Mouse (Mus musculus) heart, postnatal 0 days (tissue): ENCODE measurements around the gene AC109138.7. TPM values are rescaled to one million over a fixed set of nuclear protein-coding genes. Genes with fewer than 3 reads are reported as not detected.

Experiments used
- ATAC-seq: fragments of 200-750 bp; cut with Nextera tagmentation; 2 replicates; pipeline ENCODE4 v1.8.0; 2017; ENCODE audit warnings: low read depth, moderate number of reproducible peaks, moderate library complexity; ENCODE audit not compliant: insufficient read depth
- DNase-seq: peaks from one replicate; pipeline ENCODE4 v3.0.0-alpha.2; 2016; ENCODE audit warnings: low spot score
- H3K27ac ChIP-seq: fragments of 300-500 bp; sonication (generic); 2 replicates; pipeline ENCODE4 v1.5.1; 2014; ENCODE audit warnings: low read depth, mild to moderate bottlenecking
- H3K27me3 ChIP-seq: fragments of 300-500 bp; sonication (generic); 2 replicates; pipeline ENCODE4 v1.6.1; 2014; ENCODE audit warnings: low read length, mixed read lengths; ENCODE audit not compliant: control insufficient read depth, insufficient read depth
- H3K36me3 ChIP-seq: fragments of 300-500 bp; sonication (generic); replicated peaks from 2 replicates; pipeline ENCODE4 v1.6.1; 2014; ENCODE audit warnings: low read length, mixed read lengths; ENCODE audit not compliant: control insufficient read depth, insufficient read depth
- H3K4me1 ChIP-seq: fragments of 300-500 bp; sonication (generic); 2 replicates; pipeline ENCODE4 v1.6.1; 2014; ENCODE audit warnings: antibody characterized with exemption; ENCODE audit not compliant: control insufficient read depth, insufficient read depth
- H3K4me2 ChIP-seq: fragments of 300-500 bp; sonication (generic); 2 replicates; pipeline ENCODE4 v1.6.1; 2014; ENCODE audit warnings: low read depth, mild to moderate bottlenecking, low read length, moderate library complexity
- H3K4me3 ChIP-seq: fragments of 300-500 bp; sonication (generic); 2 replicates; pipeline ENCODE4 v1.5.1; 2014; ENCODE audit warnings: low read depth, low read length
- H3K9ac ChIP-seq: fragments of 300-500 bp; sonication (generic); replicated peaks from 2 replicates; pipeline ENCODE4 v1.6.1; 2014; ENCODE audit warnings: low read depth, low read length, mixed read lengths
- H3K9me3 ChIP-seq: fragments of 300-500 bp; sonication (generic); replicated peaks from 2 replicates; pipeline ENCODE4 v1.6.1; 2016; ENCODE audit warnings: low read length; ENCODE audit not compliant: control insufficient read depth
- CTCF ChIP-seq: IDR thresholded peaks from 2 replicates; pipeline ENCODE4 v1.5.1; 2016; ENCODE audit warnings: antibody characterized with exemption, control low read depth, low read depth
- EP300 ChIP-seq: IDR thresholded peaks from 2 replicates; pipeline ENCODE4 v1.6.1; 2016; ENCODE audit warnings: antibody characterized with exemption, low read depth
- WGBS: fragments of 180-500 bp; shearing (Covaris S2); extraction: QIAGEN DNeasy Blood & Tissue Kit; methylation state at CpG from one replicate; pipeline ENCODE4 v1.1.7; 2014; 5-methylcytosine and 5-hydroxymethylcytosine counted together
- polyA plus RNA-seq: library from polyadenylated mRNA; unstranded; fragments of >200 nt; fragmentation: Nextera tagmentation; extraction: Ambion mirVana; gene quantifications from 2 replicates; pipeline ENCODE4 v1.2.1, GENCODE M21; 2015
- total RNA-seq: library from RNA; depleted of rRNA; stranded (reverse); fragments of >200 nt; gene quantifications from 2 replicates; pipeline ENCODE4 v1.2.3, GENCODE M21; 2014; ENCODE audit warnings: low replicate concordance

Gene AC109138.7
- total and polyA plus RNA-seq, 2 experiments from 2014 or later = not detected

DNA sequence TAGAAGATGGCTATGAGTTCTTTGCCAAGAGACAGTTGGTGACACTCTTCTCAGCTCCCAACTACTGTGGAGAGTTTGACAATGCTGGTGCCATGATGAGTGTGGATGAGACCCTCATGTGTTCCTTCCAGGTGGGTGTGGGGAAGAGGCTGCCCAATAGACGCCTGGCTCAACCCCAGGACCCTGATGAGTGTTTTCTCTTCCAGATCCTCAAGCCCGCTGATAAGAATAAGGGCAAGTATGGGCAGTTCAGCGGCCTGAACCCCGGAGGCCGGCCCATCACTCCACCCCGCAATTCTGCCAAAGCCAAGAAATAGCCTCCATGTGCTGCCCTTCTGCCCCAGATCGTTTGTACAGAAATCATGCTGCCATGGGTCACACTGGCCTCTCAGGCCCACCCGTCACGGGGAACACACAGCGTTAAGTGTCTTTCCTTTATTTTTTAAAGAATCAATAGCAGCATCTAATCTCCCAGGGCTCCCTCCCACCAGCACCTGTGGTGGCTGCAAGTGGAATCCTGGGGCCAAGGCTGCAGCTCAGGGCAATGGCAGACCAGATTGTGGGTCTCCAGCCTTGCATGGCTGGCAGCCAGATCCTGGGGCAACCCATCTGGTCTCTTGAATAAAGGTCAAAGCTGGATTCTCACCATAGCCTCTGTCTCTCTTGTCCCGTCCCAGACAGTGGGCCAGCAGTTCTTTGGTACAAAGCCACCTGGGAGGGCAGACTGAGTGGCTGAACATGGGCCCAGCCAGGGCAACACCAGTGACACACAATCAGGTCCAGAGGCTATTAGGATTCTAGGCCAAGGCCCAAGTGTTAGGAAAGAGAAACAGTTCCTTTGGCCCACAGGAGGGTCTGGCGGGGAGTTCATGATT, 19.1 kb upstream of the AC109138.7 start:
- Histone ChIP-seq H3K4me3 (no peak overlapping the region), H3K27me3 (no peaks in the 10 kb centered on the region), H3K9me3 (no peaks in the 10 kb centered on the region), H3K4me2 (no peak overlapping the region), H3K4me1 (peaks cover 15% of the 10 kb centered on the region), H3K36me3 (peaks cover 62% of the 10 kb centered on the region), H3K9ac (no peak overlapping the region), H3K27ac (no peak overlapping the region)
- no peak for TF ChIP-seq CTCF
- TF ChIP-seq EP300 = no peak
- 73% methylated on average over 12 of the region's 12 CpGs for WGBS
- no peak for DNase-seq
- ATAC-seq = no peak

DNA sequence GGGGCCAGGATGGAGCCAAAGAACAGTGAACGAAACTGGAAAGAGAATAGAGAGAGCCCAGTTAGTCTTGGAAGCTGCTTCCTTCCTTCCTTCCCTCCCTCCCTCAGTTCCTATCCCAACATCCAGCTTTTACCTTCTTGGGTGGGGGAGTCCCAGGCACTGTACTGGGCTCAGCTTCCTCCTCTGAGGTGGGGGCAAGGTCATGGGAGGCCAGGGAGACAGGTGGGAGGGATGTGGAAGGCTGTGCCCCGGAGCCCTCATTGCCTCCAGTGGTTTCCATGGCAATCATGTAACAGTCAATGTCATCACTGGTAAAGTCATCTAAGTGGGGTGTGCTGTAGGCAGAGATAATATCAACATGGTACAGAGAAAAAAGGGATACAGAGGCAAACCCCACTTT, 18.1 kb upstream of the AC109138.7 start:
- DNase-seq = no peak
- Histone ChIP-seq H3K4me3 (no peak overlapping the region), H3K27me3 (no peaks in the 10 kb centered on the region), H3K9me3 (no peaks in the 10 kb centered on the region), H3K9ac (no peak overlapping the region), H3K4me1 (peaks cover 23% of the 10 kb centered on the region), H3K36me3 (peaks cover 65% of the 10 kb centered on the region), H3K4me2 (no peak overlapping the region), H3K27ac (no peak overlapping the region)
- no peak for ATAC-seq
- 46% methylated on average over 2 of the region's 2 CpGs for WGBS
- TF ChIP-seq CTCF (no peak), EP300 (no peak)

DNA sequence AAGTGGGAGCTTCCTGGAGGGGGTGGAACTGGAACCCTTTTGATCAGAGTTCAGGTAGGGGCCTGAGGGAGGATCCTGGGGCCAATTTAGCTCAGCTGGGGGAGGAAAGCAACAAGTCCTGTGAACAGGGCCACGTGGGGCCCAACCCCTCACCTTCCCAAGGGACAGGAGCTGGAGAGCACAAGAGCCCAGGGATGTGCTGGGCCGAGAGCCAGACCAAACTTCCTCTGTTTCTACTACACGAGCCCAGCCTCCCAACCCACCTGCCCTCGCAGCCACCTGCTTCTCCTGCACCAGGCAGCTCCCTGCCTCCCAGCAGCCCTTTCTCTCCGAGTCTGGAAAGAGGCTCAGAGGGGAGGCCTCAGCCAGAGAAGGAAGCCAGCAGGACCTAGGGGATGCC, 17.6 kb upstream of the AC109138.7 start:
- ATAC-seq (no peak), DNase-seq (no peak)
- TF ChIP-seq CTCF (no peak), EP300 (no peak)
- no peak overlapping the region for H3K4me3 ChIP-seq
- H3K9me3 ChIP-seq = no peaks in the 10 kb centered on the region
- no peak overlapping the region for H3K9ac ChIP-seq
- peaks cover 20% of the 10 kb centered on the region for H3K4me1 ChIP-seq
- no peaks in the 10 kb centered on the region for H3K27me3 ChIP-seq
- H3K27ac ChIP-seq = no peak overlapping the region
- H3K36me3 ChIP-seq = peaks cover 65% of the 10 kb centered on the region
- no peak overlapping the region for H3K4me2 ChIP-seq
- WGBS = 29% methylated on average over 5 of the region's 5 CpGs

DNA sequence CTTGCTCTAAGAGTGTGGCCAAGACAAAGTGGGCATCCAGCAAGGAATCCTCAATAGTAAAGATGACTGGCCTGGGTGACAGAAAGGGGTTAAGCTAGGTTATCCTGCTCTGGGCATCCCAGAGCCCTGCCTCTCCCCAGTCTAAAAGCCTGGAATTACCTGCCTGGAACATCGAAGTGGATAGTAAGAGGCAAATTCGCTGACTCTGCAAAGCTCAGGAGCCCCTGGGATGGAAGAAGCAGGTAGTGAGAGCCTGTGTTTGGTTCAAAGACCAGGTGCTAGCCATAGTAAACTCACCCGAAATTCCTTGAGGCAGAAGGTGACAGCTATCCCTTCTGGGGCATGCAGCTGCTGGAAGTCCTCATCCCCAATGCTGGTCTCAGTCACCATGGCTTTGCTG, 17.0 kb upstream of the AC109138.7 start:
- Histone ChIP-seq H3K27me3 (no peaks in the 10 kb centered on the region), H3K9ac (no peak overlapping the region), H3K4me2 (no peak overlapping the region), H3K36me3 (peaks cover 65% of the 10 kb centered on the region), H3K4me3 (no peak overlapping the region), H3K27ac (no peak overlapping the region), H3K4me1 (peaks cover 22% of the 10 kb centered on the region), H3K9me3 (no peaks in the 10 kb centered on the region)
- DNase-seq = no peak
- 62% methylated on average over 3 of the region's 3 CpGs for whole genome bisulfite sequencing
- ATAC-seq = no peak
- TF ChIP-seq CTCF (no peak), EP300 (no peak)

DNA sequence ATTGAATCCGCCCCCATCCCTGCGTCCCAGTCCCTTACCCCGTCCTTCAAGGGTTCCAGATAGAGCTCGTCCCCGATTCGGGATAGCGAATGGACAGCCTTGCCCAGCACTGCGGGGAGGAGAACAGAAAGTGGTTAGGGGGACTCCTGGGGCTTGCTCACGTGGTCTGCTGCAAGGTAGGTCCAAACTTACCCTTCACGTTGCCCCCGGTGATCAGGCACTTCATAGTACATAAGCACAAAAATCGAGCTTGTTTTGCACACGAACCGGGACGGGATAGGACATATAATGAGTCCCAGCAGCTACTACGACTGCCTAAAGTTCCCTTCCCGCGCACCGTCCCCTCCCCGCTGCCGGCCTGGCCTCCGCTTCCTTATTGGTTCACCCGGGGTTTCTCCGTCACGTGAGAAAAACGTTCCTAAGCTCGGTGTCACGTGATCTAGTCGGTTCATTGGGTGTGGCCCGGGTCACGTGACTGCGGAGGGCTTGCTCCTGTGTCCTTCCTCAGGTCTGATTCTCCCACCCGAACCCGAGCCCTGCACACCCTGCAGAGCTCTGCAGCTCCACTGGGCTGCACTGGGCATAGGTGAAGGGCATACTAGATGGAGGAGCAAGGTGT, 12.8 kb upstream of the AC109138.7 start, which contains the start of gene Rad9a:
Gene Rad9a (minus strand): TSS at position 372 of the 619 bp plus-strand sequence.
- ATAC-seq = peak; percentile 88
- H3K9me3 ChIP-seq = no peaks in the 10 kb centered on the region
- H3K27me3 ChIP-seq = no peaks in the 10 kb centered on the region
- peak; percentile 99 for DNase-seq
- TF ChIP-seq EP300 (peak; percentile 78; the same call in 1 of the 2 replicates), CTCF (no peak)
- H3K9ac ChIP-seq = peak within 1 kb of the TSS; percentile 80
- peak within 1 kb of the TSS; percentile 67 for H3K27ac ChIP-seq
- H3K4me1 ChIP-seq = peaks cover 21% of the 10 kb centered on the region
- H3K4me2 ChIP-seq = peak within 1 kb of the TSS; percentile 82
- under 1% methylated on average over 34 of the region's 34 CpGs for WGBS
- peak within 1 kb of the TSS; percentile 67 for H3K4me3 ChIP-seq
- peaks cover 31% of the 10 kb centered on the region for H3K36me3 ChIP-seq
